Mouse (Mus musculus) regulatory T cell (primary cell): Measurements from ENCODE around the gene Itga1.

Source experiments
- in situ Hi-C: fragments of 300-600 bp; cut with MboI, MseI; formaldehyde crosslinking; loops from one replicate; pipeline ENCODE4 v1.15.1; 2025; ENCODE audit warnings: high pct_unique_total_duplicates

The Itga1 gene

GRCm38 (mm10) chr13:115099381-115099780 is 2.4 kb downstream of the Itga1 start:
- in situ Hi-C loops, result loop anchor here (10.0 kb wide), 1 partner anchor 255 kb away; no protein-coding TSS in a partner anchor

DNA sequence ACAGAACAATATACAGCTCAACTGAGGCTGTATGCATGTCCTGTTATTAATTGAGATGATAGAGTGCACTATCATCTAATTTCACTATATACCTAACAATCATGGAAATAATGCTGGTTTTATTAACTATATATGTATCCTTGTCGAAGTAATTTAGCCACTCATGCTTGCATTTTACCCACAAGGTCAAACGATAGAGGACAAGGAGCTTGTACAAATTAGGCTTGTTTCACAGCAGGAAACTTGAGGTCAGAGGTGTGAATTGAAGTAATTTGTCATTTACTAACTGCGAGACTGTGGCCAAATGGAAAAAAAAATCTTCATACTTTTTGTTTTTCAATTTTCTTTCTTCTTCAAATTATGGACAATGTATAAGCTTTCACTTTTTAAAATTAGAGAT is 3.5 kb downstream of the Itga1 start:
- in situ Hi-C loops, result loop anchor here (10.0 kb wide), 1 partner anchor 253 kb away; no protein-coding TSS in a partner anchor

DNA sequence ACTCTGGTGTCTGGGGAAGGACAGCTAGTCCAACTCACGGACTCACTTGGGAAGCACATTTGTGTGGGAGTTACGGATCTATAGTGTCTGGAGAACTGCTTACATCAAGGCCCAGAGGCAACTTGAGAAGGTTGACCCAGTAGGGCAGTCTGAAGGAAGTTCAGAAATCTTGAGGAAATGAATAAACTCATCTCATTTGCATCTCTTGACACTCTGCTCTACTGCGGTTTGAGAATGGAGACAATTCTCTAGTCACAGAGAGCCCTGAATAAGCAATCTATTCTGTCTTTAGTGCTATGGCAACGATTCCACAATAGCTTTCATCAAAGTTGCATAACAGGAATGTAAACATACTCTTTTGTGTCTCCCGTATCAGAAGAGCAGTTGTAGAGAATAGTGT is 4.8 kb downstream of the Itga1 start:
- in situ Hi-C loops, result loop anchor here (10.0 kb wide), 1 partner anchor 252 kb away; no protein-coding TSS in a partner anchor

GRCm38 (mm10) chr13:115096216-115096615 is 5.5 kb downstream of the Itga1 start:
- in situ Hi-C loops, result loop anchor here (10.0 kb wide), 1 partner anchor 251 kb away; no protein-coding TSS in a partner anchor

GRCm38 (mm10) chr13:115095392-115095791 is 6.4 kb downstream of the Itga1 start:
- in situ Hi-C loops, result loop anchor here (10.0 kb wide), 1 partner anchor 251 kb away; no protein-coding TSS in a partner anchor

DNA sequence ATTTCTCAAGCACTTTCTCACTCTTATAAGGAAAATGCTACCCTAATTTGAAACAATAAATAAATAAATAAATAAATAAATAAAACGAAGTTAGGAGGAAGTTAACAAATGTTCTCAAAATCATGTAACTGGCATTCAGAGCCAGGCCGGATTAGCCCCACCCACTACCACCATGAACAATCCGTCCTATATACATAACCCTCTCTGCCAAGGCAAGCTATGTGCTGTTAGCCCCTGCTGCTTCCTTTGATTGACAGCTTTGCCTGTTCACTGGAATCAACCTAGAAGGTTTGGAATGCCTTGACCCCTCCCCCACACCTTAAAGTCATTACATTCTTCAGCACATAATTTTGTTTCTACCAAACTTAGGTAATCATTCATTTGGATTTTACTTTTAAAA is 10.3 kb downstream of the Itga1 start:
- in situ Hi-C loops, result loop anchor here (10.0 kb wide), 1 partner anchor 247 kb away; no protein-coding TSS in a partner anchor

DNA sequence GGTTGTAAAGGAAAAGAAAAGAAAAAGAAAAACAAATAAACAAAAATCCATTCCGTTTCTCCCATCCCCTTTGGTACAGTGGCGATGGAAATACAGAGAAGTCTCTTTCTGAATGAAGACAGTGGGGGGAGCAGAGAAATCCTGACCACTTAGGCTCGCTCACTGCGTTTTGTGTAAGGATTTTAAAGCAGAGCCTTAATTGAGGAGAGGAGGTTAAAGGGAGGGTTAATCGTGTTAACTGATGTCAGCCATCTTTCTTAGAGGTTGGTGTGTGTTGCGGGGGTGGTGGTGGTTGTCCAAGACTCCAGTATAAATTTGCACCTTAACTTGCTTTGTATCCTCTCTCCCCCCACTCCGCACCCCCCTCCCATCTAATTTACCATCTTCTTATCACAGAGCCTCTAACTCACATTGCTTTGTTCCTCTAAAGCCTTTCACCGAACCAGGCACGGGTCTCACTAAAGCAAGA is 10.8 kb downstream of the Itga1 start:
- in situ Hi-C loops, result loop anchor here (10.0 kb wide), 1 partner anchor 246 kb away; no protein-coding TSS in a partner anchor

- in situ Hi-C loops, result loop anchor here (10.0 kb wide), 1 partner anchor 246 kb away; no protein-coding TSS in a partner anchor
These were observed 11.4 kb downstream of the Itga1 start, which contains the start of gene Pelo for GRCm38 (mm10) chr13:115090069-115090976. Gene Pelo (minus strand): TSS chr13:115090186.

DNA sequence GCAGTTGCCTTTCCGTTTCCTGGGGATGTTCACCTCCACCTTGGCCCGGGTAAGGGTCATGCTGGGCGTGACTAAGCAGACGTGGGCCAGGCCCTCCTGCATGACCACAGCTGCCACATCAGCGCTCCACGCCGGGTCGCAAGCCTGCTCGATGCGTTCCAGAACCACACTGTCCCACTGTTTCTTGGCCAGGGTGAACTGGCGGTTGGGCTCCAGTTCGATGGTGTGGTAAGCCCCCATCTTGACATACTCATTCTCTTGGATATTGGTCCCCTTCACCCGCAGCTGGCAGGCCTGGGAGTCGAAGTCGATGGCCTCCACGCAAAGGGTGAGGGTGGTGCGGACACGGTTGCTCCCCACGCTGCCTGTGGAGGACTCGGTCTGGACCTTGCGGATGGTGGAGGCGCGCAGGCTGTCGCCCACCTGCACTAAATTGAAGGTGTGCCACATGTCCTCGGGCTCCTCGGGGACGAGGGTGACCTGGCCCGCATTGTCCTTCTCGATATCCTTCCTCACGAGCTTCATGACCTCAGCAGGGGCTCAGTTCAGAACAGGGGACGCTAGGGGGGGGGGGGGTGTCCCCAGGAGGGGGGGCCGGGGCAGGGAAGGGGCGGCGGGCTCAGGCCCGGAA is 12.3 kb downstream of the Itga1 start:
- in situ Hi-C loops, result loop anchor here (10.0 kb wide), 1 partner anchor 245 kb away; no protein-coding TSS in a partner anchor

DNA sequence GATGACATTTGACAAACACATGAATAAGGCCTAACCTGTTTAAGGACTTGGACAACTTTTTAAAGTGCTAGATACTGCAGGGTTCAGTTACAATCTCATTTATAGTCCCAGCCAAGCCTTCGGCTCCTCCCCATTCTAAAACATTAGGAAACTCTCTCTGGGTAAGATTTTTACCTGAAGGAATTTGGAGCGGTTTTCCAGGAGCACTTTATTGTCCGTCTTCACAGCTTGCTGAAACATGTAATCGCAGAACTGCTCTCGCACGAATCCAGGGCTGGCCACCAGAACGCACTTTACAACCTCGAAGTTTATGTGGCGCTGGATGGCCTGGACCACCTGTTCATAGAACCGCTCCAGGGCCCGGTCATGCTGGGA is 12.8 kb downstream of the Itga1 start:
- in situ Hi-C loops, result no loop called here

- in situ Hi-C loops, result no loop called here
These were observed 15.8 kb downstream of the Itga1 start for GRCm38 (mm10) chr13:115085974-115086373.

GRCm38 (mm10) chr13:115082339-115082738 is 19.4 kb downstream of the Itga1 start:
- in situ Hi-C loops, result no loop called here

- in situ Hi-C loops, result no loop called here
These were observed 21.7 kb downstream of the Itga1 start for GRCm38 (mm10) chr13:115079996-115080585.

- in situ Hi-C loops, result no loop called here
These were observed 22.6 kb downstream of the Itga1 start for GRCm38 (mm10) chr13:115078997-115079685.

- in situ Hi-C loops, result no loop called here
These were observed 24.2 kb downstream of the Itga1 start for GRCm38 (mm10) chr13:115077346-115078134.

- in situ Hi-C loops, result no loop called here
These were observed 29.4 kb downstream of the Itga1 start for GRCm38 (mm10) chr13:115072386-115072785.

GRCm38 (mm10) chr13:115071431-115071830 is 30.3 kb downstream of the Itga1 start:
- in situ Hi-C loops, result no loop called here

- in situ Hi-C loops, result no loop called here
These were observed 33.8 kb downstream of the Itga1 start for GRCm38 (mm10) chr13:115067968-115068330.

GRCm38 (mm10) chr13:115067324-115067967 is 34.3 kb downstream of the Itga1 start:
- in situ Hi-C loops, result no loop called here

- in situ Hi-C loops, result no loop called here
These were observed 44.2 kb downstream of the Itga1 start for GRCm38 (mm10) chr13:115057555-115057954.
